25 mouse cellular contexts compared by ENCODE assay signal in the genomic region with DNA sequence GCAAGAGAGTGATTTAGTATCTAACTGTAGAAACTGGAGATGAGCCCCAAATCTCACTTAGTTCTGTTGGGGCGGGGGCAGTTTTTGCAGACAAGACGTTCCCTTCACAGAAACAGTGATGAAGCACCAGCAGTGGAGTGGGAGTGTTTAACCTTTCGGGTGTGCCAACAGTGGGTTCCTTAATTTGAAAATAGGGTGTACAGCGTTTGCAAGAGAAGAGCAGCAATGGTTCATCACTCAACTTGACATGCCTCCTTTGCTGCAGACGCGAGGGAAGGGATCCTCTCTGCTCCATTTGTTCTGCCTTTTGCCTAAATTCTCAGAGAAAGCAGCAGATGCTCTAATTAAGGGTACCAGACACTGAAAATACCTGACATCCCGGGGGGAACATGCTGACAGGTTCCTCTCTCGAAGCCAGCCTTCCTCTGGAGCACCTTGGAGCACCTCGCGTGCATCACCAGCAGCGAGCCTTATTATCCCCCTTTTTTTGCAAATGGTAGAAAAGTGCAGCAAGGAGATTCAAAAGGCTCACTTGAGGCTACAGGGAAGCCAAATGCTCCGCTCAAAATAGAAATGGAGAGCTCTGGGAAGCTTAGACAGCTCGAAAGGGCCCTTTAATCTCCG. TPM values are rescaled to one million over a fixed set of nuclear protein-coding genes. Genes with fewer than 3 reads are reported as not detected.
DNase-seq lines count a peak whose midpoint lies in the region; TF ChIP-seq lines count a peak whose summit lies in the region.
"Had no signal": no experiment of that assay in that cellular context is flagged by ENCODE, and none has a peak within 500 bp of the region (broad histone marks: within the 10 kb centered on the region; RNA-seq: fewer than 3 reads in every experiment).

No protein-coding gene starts in this region.

- TF ChIP-seq CTCF in brain, embryonic 14.5 days (IDR thresholded peaks at IDR 0.05; ENCODE audit: borderline replicate concordance, extremely low read depth, insufficient read depth, insufficient read length) = no peak

- TF ChIP-seq POLR2A in brain, embryonic 14.5 days (IDR thresholded peaks at IDR 0.05; ENCODE audit: borderline replicate concordance, extremely low read depth, insufficient read depth, insufficient read length, poor library complexity, severe bottlenecking) = no peak

- peak; percentile 18 for DNase-seq in left cerebral cortex, adult 11 months (ENCODE audit: low spot score)
- DNase-seq in left cerebral cortex, postnatal 4 days = no peak
- DNase-seq in brain, embryonic 14.5 days (ENCODE audit: low read depth) = peak; percentile 33
- peak; percentile 64 for DNase-seq in layer of hippocampus, adult 11-12 months (ENCODE audit: low spot score)
- DNase-seq in left cerebral cortex, adult 9 months (ENCODE audit: low spot score in 2 of 2) = peak; percentile 29 to 56
- DNase-seq in thymus, postnatal 4 days = no peak
- no peak for DNase-seq in heart, adult 18-20 months
- DNase-seq in B cell, adult 2 months = no peak
- DNase-seq: cerebellum, adult 2 months; heart, postnatal 14 days; kidney, adult 9 months; liver, postnatal 0 days; lung, postnatal 36 days; retina, postnatal 1 day; thymus, adult 2 months had no signal

- intact Hi-C loops in left cerebral cortex, postnatal 4 days (cut with DNase I) = no loop called here

RNA-seq across cellular contexts. Expression of gene Scp2d1, which starts 31.7 kb away (rescaled TPM):
- not detected for total RNA-seq in left cerebral cortex, postnatal 4 days (2021)
- polyA plus RNA-seq in brain, embryonic 14.5 days (2012; rRNA removed) = not detected in 2 replicates
- not detected for total RNA-seq in heart, adult 18-20 months (2021)
- total RNA-seq: gastrocnemius, adult 18-20 months; heart, postnatal 14 days had no signal
- polyA plus RNA-seq: C2C12; cerebellum, adult 2 months; cortical plate, adult 2 months; embryonic facial prominence, embryonic 14.5 days; forebrain, embryonic 10.5 days; inflammation-experienced regulatory T-cells, adult 6 months; large intestine, adult 2 months; limb, embryonic 15.5 days; liver, postnatal 0 days; midbrain, embryonic 13.5 days; neural tube, embryonic 13.5 days; thymus, adult 2 months had no signal

Comparison
In these comparisons a context has a peak if more than half of its experiments do, and no peak if none do; other contexts are left out.
1. DNase-seq: peak in left cerebral cortex, adult 11 months (single experiment), brain, embryonic 14.5 days (single experiment), layer of hippocampus, adult 11-12 months (single experiment) and left cerebral cortex, adult 9 months (2 of 2); none in left cerebral cortex, postnatal 4 days (single experiment), thymus, postnatal 4 days (single experiment), heart, adult 18-20 months (0 of 2) and B cell, adult 2 months (0 of 2).